Mouse (Mus musculus): ENCODE data around the gene Sirt2. TPM values are rescaled to one million over a fixed set of nuclear protein-coding genes. Genes with fewer than 3 reads are reported as not detected.

Gene Sirt2
- polyA plus RNA-seq, 1 experiment from 2014 or later, result 80.6 TPM

- H3K4me1 ChIP-seq, result no peaks in the 10 kb centered on the region
- ATAC-seq (ENCODE audit: low FRiP score, low read depth), result no peak
- H3K9ac ChIP-seq (replicated peaks), result no peak within 1 kb of the TSS
- no peak within 1 kb of the TSS for H3K4me2 ChIP-seq (replicated peaks)
- no peak within 1 kb of the TSS for H3K27ac ChIP-seq (replicated peaks)
- H3K4me3 ChIP-seq, result no peak within 1 kb of the TSS
- H3K36me3 ChIP-seq, result peaks cover 29% of the 10 kb centered on the region
- no peaks in the 10 kb centered on the region for H3K9me3 ChIP-seq
- H3K27me3 ChIP-seq, result no peaks in the 10 kb centered on the region
- WGBS, result 79% methylated on average over 5 of the region's 5 CpGs
Measured at GRCm38 (mm10) chr7:28788307-28789195, 22.0 kb downstream of the Sirt2 start, which contains the start of gene Rinl. Rinl (plus strand) TSS chr7:28788969.

GRCm38 (mm10) chr7:28789235-28789634 lies 22.7 kb downstream of the Sirt2 start:
- no peak overlapping the region for H3K4me2 ChIP-seq (replicated peaks)
- H3K36me3 ChIP-seq, result peaks cover 23% of the 10 kb centered on the region
- WGBS, result 94% methylated on average over 3 of the region's 3 CpGs
- no peak overlapping the region for H3K4me3 ChIP-seq
- no peak overlapping the region for H3K9ac ChIP-seq (replicated peaks)
- H3K4me1 ChIP-seq, result no peaks in the 10 kb centered on the region
- H3K27me3 ChIP-seq, result no peaks in the 10 kb centered on the region
- no peak overlapping the region for H3K27ac ChIP-seq (replicated peaks)
- no peak for ATAC-seq (ENCODE audit: low FRiP score, low read depth)
- no peaks in the 10 kb centered on the region for H3K9me3 ChIP-seq

GRCm38 (mm10) chr7:28790066-28790806 lies 23.7 kb downstream of the Sirt2 start:
- H3K4me3 ChIP-seq, result no peak overlapping the region
- no peak for ATAC-seq (ENCODE audit: low FRiP score, low read depth)
- no peak overlapping the region for H3K27ac ChIP-seq (replicated peaks)
- no peak overlapping the region for H3K9ac ChIP-seq (replicated peaks)
- 48% methylated on average over 8 of the region's 8 CpGs for WGBS
- H3K4me2 ChIP-seq (replicated peaks), result no peak overlapping the region
- H3K4me1 ChIP-seq, result no peaks in the 10 kb centered on the region
- H3K9me3 ChIP-seq, result no peaks in the 10 kb centered on the region
- H3K27me3 ChIP-seq, result no peaks in the 10 kb centered on the region
- peaks cover 23% of the 10 kb centered on the region for H3K36me3 ChIP-seq

GRCm38 (mm10) chr7:28791706-28792105 lies 25.2 kb downstream of the Sirt2 start:
- H3K4me3 ChIP-seq, result no peak overlapping the region
- H3K27ac ChIP-seq (replicated peaks), result no peak overlapping the region
- H3K27me3 ChIP-seq, result peaks cover 5% of the 10 kb centered on the region; the same call in 1 of the 2 replicates
- H3K4me2 ChIP-seq (replicated peaks), result no peak overlapping the region
- ATAC-seq (ENCODE audit: low FRiP score, low read depth), result no peak
- H3K36me3 ChIP-seq, result peaks cover 9% of the 10 kb centered on the region; the same call in 1 of the 2 replicates
- no peaks in the 10 kb centered on the region for H3K9me3 ChIP-seq
- H3K9ac ChIP-seq (replicated peaks), result no peak overlapping the region
- peaks cover 4% of the 10 kb centered on the region; the same call in 1 of the 2 replicates for H3K4me1 ChIP-seq

- 82% methylated on average over 14 of the region's 14 CpGs for WGBS
- no peak for ATAC-seq (ENCODE audit: low FRiP score, low read depth)
- H3K4me2 ChIP-seq (replicated peaks), result no peak overlapping the region
- H3K9ac ChIP-seq (replicated peaks), result no peak overlapping the region
- H3K27ac ChIP-seq (replicated peaks), result no peak overlapping the region
- H3K9me3 ChIP-seq, result no peaks in the 10 kb centered on the region
- H3K4me3 ChIP-seq, result no peak overlapping the region
- H3K4me1 ChIP-seq, result peaks cover 6% of the 10 kb centered on the region; the same call in 1 of the 2 replicates
- peaks cover 7% of the 10 kb centered on the region; the same call in 1 of the 2 replicates for H3K27me3 ChIP-seq
- peaks cover 8% of the 10 kb centered on the region; the same call in 1 of the 2 replicates for H3K36me3 ChIP-seq
Measured at GRCm38 (mm10) chr7:28792391-28793185, 26.1 kb downstream of the Sirt2 start.

GRCm38 (mm10) chr7:28793834-28794233 lies 27.3 kb downstream of the Sirt2 start:
- Histone ChIP-seq H3K9ac (replicated peaks) (no peak overlapping the region), H3K4me1 (peaks cover 6% of the 10 kb centered on the region; the same call in 1 of the 2 replicates), H3K36me3 (no peaks in the 10 kb centered on the region), H3K27ac (replicated peaks) (no peak overlapping the region), H3K27me3 (peaks cover 8% of the 10 kb centered on the region; the same call in 1 of the 2 replicates), H3K4me3 (no peak overlapping the region), H3K4me2 (replicated peaks) (no peak overlapping the region), H3K9me3 (no peaks in the 10 kb centered on the region)
- ATAC-seq (ENCODE audit: low FRiP score, low read depth), result no peak
- 39% methylated on average over 2 of the region's 2 CpGs for WGBS

GRCm38 (mm10) chr7:28794496-28794895 lies 28.0 kb downstream of the Sirt2 start:
- WGBS, result 93% methylated on average over 3 of the region's 3 CpGs
- no peak for ATAC-seq (ENCODE audit: low FRiP score, low read depth)

GRCm38 (mm10) chr7:28795832-28796231 lies 29.3 kb downstream of the Sirt2 start:
- Histone ChIP-seq H3K9me3 (no peaks in the 10 kb centered on the region), H3K4me2 (replicated peaks) (no peak overlapping the region), H3K4me1 (peaks cover 6% of the 10 kb centered on the region; the same call in 1 of the 2 replicates), H3K27me3 (peaks cover 8% of the 10 kb centered on the region; the same call in 1 of the 2 replicates), H3K36me3 (no peaks in the 10 kb centered on the region), H3K9ac (replicated peaks) (no peak overlapping the region), H3K4me3 (no peak overlapping the region), H3K27ac (replicated peaks) (no peak overlapping the region)
- WGBS, result 84% methylated on average over 15 of the region's 15 CpGs
- ATAC-seq (ENCODE audit: low FRiP score, low read depth), result no peak

More at GRCm38 (mm10) chr7:28794496-28794895, 28.0 kb downstream of the Sirt2 start:
- peaks cover 6% of the 10 kb centered on the region; the same call in 1 of the 2 replicates for H3K4me1 ChIP-seq
- H3K27me3 ChIP-seq, result peaks cover 8% of the 10 kb centered on the region; the same call in 1 of the 2 replicates
- no peak overlapping the region for H3K9ac ChIP-seq (replicated peaks)
- H3K4me2 ChIP-seq (replicated peaks), result no peak overlapping the region
- no peaks in the 10 kb centered on the region for H3K36me3 ChIP-seq
- H3K9me3 ChIP-seq, result no peaks in the 10 kb centered on the region
- no peak overlapping the region for H3K27ac ChIP-seq (replicated peaks)
- H3K4me3 ChIP-seq, result no peak overlapping the region

GRCm38 (mm10) chr7:28796562-28796975 lies 30.0 kb downstream of the Sirt2 start:
- peak overlapping the region; percentile 39; the same call in 1 of the 2 replicates for H3K9ac ChIP-seq (replicated peaks)
- WGBS, result 16% methylated on average over 32 of the region's 32 CpGs
- peak overlapping the region; percentile 19 for H3K4me3 ChIP-seq
- 0 out of 2 replicates have a peak overlapping the region, but pooled peaks have one; percentile 17 for H3K27ac ChIP-seq (replicated peaks)
- ATAC-seq (ENCODE audit: low FRiP score, low read depth), result 0 out of 2 replicates have a peak, but pooled peaks have one; percentile 44
- peaks cover 8% of the 10 kb centered on the region; the same call in 1 of the 2 replicates for H3K27me3 ChIP-seq
- H3K4me2 ChIP-seq (replicated peaks), result peak overlapping the region; percentile 46
- peaks cover 7% of the 10 kb centered on the region; the same call in 1 of the 2 replicates for H3K4me1 ChIP-seq
- H3K9me3 ChIP-seq, result no peaks in the 10 kb centered on the region
- H3K36me3 ChIP-seq, result no peaks in the 10 kb centered on the region

GRCm38 (mm10) chr7:28799994-28800393 lies 33.5 kb downstream of the Sirt2 start:
- no peaks in the 10 kb centered on the region for H3K9me3 ChIP-seq
- no peak overlapping the region for H3K4me3 ChIP-seq
- no peaks in the 10 kb centered on the region for H3K36me3 ChIP-seq
- no peak for ATAC-seq (ENCODE audit: low FRiP score, low read depth)
- no peak overlapping the region for H3K9ac ChIP-seq (replicated peaks)
- WGBS, result 95% methylated on average over 9 of the region's 9 CpGs
- H3K27ac ChIP-seq (replicated peaks), result no peak overlapping the region
- no peak overlapping the region for H3K4me2 ChIP-seq (replicated peaks)
- peaks cover 8% of the 10 kb centered on the region; the same call in 1 of the 2 replicates for H3K27me3 ChIP-seq
- H3K4me1 ChIP-seq, result peaks cover 29% of the 10 kb centered on the region

- Histone ChIP-seq H3K36me3 (no peaks in the 10 kb centered on the region), H3K4me1 (peaks cover 27% of the 10 kb centered on the region), H3K4me2 (replicated peaks) (no peak overlapping the region), H3K4me3 (no peak overlapping the region), H3K9ac (replicated peaks) (no peak overlapping the region), H3K27ac (replicated peaks) (no peak overlapping the region), H3K9me3 (no peaks in the 10 kb centered on the region), H3K27me3 (peaks cover 4% of the 10 kb centered on the region; the same call in 1 of the 2 replicates)
- 84% methylated on average over 3 of the region's 3 CpGs for WGBS
- no peak for ATAC-seq (ENCODE audit: low FRiP score, low read depth)
Measured at GRCm38 (mm10) chr7:28801451-28801850, 34.9 kb downstream of the Sirt2 start.
